Mouse (Mus musculus) lung, adult 2 months (tissue): ENCODE measurements around the gene Dnaaf3.

Experiments used
- CTCF ChIP-seq: fragments of 200-500 bp; IDR thresholded peaks from 2 replicates; pipeline ENCODE4 v1.5.1; 2011; ENCODE audit warnings: mild to moderate bottlenecking, low read length, control low read depth; ENCODE audit not compliant: insufficient read depth
- POLR2A ChIP-seq: fragments of 200-500 bp; IDR thresholded peaks from 2 replicates; pipeline ENCODE4 v1.6.1; 2011; ENCODE audit warnings: low read depth, mild to moderate bottlenecking, control low read depth, low read length, borderline replicate concordance; ENCODE audit errors: extremely low read depth

DNA sequence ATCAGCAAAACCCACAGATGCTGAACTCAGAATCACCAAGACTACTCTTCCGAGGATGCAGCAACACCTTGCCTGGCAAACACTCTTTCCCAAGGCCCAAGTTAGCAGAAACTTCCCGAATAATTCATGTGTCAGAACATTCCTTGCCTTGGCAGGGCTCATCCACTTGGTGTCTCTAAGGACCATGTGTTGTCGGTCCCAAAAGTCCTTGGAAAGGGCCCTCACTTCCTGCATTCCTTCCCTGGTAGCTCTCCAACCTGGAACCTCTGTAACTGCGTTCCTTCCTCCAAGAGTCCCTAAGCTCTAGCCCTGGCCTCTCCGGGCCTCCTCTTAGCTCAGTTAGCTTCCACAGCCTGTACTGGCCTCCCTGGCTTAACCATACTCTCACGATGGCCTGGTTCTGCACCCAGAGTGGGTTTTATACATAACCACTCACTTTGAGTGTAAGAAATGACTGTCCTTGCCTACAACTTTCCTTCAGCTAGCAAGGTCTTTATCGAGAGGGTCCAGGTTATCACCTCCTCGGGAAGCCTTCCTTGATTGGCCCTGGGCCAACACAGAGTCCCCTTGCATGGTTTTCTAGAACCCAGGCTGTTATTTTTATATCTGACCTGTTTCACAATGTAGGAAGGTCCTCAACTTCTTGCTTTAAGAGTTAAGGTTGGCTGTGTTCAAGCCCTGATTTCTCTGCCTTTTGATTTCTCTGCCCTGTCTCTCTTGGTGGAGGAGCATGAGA is 20.6 kb downstream of the Dnaaf3 start:
- TF ChIP-seq CTCF (no peak), POLR2A (no peak)
